Mouse (Mus musculus) right cerebral cortex, postnatal 25 days (tissue): ENCODE results near the gene Olfr435.
A peak's percentile ranks its signal among the peaks of the same experiment; 100 is the strongest.
"Not testable (repeated sequence)": the region's sequence is repeated elsewhere in the genome, so short reads cannot be mapped to it uniquely, and the experiment has no call there.

ENCODE experiments used
- DNase-seq: peaks from one replicate; pipeline ENCODE4 v3.0.0; 2022

Olfr435 gene

GRCm38 (mm10) chr6:43196781-43197180 is at the start of gene Olfr435:
TSS of gene Olfr435 (plus strand) at chr6:43197146.
- no peak for DNase-seq

DNA sequence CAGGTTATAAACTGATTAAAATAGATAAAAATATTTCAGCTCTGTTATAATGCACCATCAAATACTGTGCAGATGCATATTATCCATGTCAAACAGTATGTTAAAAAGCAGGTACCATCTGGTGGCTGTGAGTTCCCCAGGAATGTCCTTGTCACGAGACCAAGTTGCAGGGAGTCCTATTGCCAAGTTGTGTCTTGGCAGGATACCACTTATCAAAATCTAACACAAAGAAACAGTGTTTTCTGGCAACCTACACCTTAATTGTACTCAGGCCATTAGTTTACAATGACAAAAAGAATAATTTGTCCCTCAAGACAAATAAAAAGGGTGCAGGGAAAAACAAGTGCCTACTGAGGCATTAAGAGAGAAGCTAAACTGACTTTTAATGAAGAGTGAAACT is 37.4 kb upstream of the Olfr435 start:
- DNase-seq: no peak

DNA sequence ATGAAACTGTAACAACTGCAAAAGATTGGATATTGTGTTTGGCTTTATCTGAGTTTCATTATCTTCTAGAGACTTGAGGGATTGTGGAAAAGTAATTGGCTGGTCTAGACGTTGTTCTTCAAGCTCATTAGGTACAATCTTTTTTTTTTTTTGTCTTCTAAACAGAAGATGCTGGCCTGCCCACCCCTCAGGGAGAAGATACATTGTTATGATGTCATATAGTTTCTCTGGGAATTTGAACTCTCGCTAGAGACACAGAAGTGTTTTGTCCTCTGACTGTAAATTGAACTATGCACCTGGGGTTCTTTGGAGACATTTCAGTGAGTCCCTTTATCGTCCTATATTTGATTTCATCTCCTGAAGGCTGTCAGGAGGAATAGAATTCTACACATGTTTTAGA is 34.0 kb upstream of the Olfr435 start, which contains the start of gene Olfr437:
Olfr437 (plus strand) TSS at position 301 of the 400 bp plus-strand sequence.
- DNase-seq: no peak

DNA sequence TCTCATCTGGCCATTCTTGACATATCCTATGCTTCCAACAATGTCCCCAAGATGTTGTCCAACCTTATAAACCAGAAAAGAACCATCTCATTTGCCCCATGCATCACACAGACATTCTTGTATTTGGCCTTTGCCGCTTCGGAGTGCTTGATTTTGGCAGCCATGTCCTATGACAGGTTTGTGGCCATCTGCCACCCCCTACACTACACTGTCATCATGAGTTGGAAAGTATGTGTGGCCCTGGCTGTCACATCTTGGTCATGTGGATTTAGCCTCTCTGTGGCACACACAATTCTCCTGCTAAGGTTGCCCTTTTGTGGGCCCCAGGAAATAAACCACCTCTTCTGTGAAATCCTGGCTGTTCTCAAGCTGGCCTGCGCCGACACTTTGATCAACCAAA is 29.7 kb upstream of the Olfr435 start:
- DNase-seq: no peak

DNA sequence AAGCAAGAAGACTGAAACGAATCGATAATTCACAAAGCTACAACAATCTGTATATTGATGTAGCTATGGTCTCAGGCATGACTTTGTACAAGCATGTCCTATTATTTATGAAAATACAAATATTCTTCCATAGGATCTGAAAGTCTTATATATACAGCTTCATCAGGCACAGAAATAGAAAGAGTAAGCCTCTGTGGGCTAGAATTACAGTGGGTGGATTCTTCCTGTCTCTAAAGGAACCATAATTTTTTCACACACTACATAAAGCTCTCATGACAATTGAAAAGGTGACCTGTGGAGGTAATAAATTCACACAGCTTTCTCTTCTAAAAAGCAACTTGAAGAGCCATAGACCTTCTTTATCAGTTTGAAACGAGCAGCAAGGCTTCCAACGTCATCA is 25.1 kb upstream of the Olfr435 start, which contains the start of gene Olfr13:
Olfr13 (plus strand) TSS at position 301 of the 400 bp plus-strand sequence.
- no peak for DNase-seq

DNA sequence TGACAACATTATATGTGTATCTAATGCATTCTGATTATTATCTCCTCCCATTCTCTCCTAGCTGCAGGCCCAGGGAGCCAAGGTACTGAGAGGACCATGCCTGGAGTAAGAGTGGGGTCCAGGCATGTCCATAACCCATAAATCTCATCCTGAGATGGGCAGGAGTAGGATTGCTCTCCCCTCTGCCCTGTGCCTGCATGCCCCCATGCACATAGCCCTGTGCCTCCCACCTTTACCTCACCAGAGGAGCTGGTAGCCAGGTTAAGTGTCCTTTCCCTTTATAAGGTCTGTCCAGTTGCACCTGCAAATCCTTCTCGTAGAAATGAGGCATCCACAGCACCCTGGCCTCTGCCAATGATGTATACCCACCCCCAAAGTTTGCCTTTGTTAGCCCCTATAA is 18.8 kb upstream of the Olfr435 start:
- DNase-seq: no peak

- no peak for DNase-seq
Observed at GRCm38 (mm10) chr6:43178584-43179501, 18.1 kb upstream of the Olfr435 start.

- no peak for DNase-seq
Observed at GRCm38 (mm10) chr6:43190986-43191385, 6.0 kb upstream of the Olfr435 start.

DNA sequence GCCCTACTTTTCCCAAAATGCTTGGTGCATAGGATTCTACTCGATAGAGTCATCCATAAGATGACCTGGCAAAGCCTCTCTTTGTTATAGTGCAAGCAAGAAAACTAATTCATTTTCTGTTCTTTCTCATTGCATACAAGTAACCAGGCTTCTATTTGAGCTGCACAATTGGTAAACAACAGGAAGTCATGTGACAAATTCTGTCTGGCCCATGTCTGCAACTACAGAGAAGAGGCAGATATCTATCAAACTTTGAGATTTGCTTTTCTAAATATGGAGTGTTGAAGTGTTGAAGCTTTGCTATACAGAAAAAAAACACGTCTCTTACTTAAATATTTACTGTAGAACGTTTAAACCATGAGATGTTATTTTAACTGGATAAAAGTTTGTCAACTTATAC is 1.1 kb downstream of the Olfr435 start:
- DNase-seq: no peak

DNA sequence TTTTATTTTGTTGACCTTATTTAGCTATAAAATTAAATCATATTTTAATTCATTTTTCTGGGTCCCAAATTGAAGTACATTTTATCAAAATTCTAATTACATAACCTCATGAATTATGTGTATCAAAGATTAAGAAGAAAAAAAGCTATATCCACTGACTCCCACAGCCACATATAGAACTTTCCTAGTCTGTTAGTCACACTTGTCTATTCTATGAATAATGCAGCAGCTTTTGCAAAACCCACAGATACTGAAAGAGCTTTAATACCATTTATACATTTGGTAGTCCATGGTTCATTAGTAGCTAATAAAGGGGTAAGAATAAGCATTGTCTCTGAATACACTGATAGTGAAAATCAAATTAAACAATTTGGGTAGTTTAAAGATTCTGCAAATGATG is 5.8 kb downstream of the Olfr435 start:
- no peak for DNase-seq

GRCm38 (mm10) chr6:43205355-43205754 is 8.4 kb downstream of the Olfr435 start:
- DNase-seq: no peak

DNA sequence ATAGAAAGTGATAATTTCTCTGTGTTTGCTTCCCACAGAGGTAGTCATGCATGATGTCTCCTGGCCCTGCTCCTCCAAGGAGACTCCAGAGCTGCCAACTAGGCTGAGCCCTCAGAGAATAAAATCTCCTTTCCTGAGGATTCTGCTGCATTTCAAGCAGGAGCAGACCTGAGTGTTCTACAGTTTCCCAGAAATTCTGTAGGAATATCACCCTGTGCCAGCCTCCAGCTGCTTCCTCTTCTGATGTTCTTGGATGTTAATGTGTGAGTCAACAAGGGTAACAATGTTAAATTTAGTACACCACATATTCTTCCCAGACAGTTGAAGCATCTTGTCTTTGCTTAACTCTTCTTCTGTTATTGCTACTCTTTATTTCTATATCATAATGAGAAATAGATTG is 15.9 kb downstream of the Olfr435 start, which contains the start of gene Olfr434:
Olfr434 (plus strand) TSS at position 149 of the 400 bp plus-strand sequence.
- peak; percentile 19 for DNase-seq

DNA sequence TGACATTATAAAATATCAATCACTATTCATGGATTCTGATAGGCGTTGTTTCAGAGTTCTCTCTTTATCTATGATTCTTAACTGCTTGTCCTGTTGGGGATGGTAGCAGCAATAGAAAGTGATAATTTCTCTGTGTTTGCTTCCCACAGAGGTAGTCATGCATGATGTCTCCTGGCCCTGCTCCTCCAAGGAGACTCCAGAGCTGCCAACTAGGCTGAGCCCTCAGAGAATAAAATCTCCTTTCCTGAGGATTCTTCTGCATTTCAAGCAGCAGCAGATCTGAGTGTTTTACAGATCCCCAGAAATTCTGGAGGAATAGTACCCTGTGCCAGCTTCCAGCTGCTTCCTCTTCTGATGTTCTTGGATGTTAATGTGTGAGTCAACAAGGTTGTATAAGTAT is 34.3 kb downstream of the Olfr435 start, which contains the start of gene Olfr47:
Olfr47 (plus strand) TSS at position 275 of the 400 bp plus-strand sequence.
- DNase-seq: not testable (repeated sequence)

- DNase-seq: no peak
Observed at GRCm38 (mm10) chr6:43242061-43242460, 45.1 kb downstream of the Olfr435 start.

- DNase-seq: no peak
Observed at GRCm38 (mm10) chr6:43247396-43247795, 50.5 kb downstream of the Olfr435 start.

DNA sequence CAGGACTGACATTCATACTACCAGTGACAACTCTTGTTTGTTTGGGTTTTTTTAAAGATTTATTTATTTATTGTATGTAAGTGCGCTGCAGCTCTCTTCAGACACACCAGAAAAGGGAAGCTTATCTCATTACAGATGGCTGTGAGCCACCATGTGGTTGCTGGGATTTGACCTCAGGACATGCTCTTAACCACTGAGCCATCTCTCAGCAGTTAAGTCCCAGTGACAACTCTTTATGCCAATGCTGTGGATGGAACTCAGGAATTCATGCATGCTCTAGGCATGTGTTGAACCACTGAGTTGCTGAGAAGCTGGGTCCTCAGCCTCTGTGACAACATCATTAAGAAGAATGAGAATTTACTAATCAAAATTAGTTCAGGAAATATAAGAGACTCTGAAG is 56.0 kb downstream of the Olfr435 start:
- no peak for DNase-seq
